Mouse (Mus musculus) embryonic fibroblast, embryonic 13.5 days (primary cell): ENCODE data around the gene Higd1a.

Experiments
- CTCF ChIP-seq: IDR thresholded peaks from 2 replicates; pipeline ENCODE4 v1.5.1; 2011; ENCODE audit warnings: mild to moderate bottlenecking, control low read depth, low read length, moderate library complexity, borderline replicate concordance; ENCODE audit not compliant: insufficient read depth
- POLR2A ChIP-seq: IDR thresholded peaks from 2 replicates; pipeline ENCODE4 v1.6.1; 2011; ENCODE audit warnings: low read depth, mild to moderate bottlenecking, control low read depth, low read length, moderate library complexity

GRCm38 (mm10) chr9:121907356-121908070 lies 49.4 kb upstream of the Higd1a start:
- TF ChIP-seq CTCF (no peak), POLR2A (no peak)
